Mouse (Mus musculus) R1 (cell line): ENCODE results near the gene Acads.
"Not testable (repeated sequence)": the region's sequence is repeated elsewhere in the genome, so short reads cannot be mapped to it uniquely, and the experiment has no call there.

Source experiments
- DNase-seq: peaks from one replicate; pipeline ENCODE4 v3.0.0-alpha.2; 2018; ENCODE audit warnings: low read depth, low spot score

Gene Acads

DNA sequence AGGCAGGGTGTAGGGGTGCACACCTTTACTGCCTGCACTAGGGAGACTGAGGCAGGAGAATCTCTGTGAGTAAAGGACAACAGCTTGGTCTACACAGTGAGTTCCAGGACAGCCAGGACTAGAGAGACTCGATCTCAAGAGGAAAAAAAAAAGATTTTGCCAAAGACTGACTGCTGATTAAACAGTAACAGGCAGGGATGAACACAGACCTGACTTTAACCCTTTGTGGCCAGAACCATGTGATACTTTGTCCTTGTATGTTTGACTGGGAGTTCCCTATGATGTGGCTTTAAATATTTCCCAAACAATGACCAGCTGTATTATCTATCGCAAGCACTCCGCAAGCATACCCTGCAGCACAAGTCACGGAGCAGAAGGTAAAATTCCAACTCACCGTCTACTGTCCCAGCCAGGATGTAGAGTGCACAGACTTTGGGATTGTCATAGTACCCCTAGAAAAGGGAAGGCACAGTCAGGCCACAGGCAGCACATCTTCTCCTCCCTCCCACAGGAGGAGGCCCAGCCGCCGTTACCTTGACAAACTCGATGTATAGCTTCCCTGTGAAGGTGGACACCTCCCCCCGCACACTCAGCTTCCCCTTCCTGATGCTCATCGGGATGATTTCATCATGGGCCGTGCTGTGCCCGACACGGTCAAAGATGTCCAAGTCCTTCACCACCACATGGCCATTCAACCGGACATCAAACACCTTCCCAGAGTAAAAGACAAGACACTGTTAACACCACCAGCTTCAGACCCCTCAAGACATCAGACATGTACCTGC lies 30.7 kb upstream of the Acads start:
- no peak for DNase-seq

GRCm38 (mm10) chr5:115148872-115149271 lies 29.7 kb upstream of the Acads start:
- not testable (repeated sequence) for DNase-seq

DNA sequence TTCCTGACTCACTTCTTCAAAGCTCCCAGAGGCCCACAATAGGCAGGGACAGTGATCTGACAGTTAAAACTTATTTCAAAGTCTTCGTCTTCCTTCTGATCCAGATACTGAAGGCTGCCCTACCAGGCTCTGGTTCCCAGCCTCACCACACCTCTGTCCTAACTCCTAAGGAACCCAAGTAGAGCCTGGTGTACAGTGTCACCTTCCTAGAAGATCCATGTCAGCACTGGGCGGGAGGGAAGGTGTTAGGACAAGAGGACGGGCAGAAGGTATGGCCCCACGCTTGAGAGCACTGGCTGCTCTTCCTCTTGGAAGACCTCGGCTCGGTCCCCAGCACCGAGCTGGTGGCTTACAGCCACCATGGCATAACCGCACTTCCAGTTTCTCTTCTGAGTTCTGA lies 29.2 kb upstream of the Acads start:
- no peak for DNase-seq

- no peak for DNase-seq
Observed at GRCm38 (mm10) chr5:115147388-115147787, 28.2 kb upstream of the Acads start.

- no peak for DNase-seq
Observed at GRCm38 (mm10) chr5:115146747-115147130, 27.6 kb upstream of the Acads start.

DNA sequence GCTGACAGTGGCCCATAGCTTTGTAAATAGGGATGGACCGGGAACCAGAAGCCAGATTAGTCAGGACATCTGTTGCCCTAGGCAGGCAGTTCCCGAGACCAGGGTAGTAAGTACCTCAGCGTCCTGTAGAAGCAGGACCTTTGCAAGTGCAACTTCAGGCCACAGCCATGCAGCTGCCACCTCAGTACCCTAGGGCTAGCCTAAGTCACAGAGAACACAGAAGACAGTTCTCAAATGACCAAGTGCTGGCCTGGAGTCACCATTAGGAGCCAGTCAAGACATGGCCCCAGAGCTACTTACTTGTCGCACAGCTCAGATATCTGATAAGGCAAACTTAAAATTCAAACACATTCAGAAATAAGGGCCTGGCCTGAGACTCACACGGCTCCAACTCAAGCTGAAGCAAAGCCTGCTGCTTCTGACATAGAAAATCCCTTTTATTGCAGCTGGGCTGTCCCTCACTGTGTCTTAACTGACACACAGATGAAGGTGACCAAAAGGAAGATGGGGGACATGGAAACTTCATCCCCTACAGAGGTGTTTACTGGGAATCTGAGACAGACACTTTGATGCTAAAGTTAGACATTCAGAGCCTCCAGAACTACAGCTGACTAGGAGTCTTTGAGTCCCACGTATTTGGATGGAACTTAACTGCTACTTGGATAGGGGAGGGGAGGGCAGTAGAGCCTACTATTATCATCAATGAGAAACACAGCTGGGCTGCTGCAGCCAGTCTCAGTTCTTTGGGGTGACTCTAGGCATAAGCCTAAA lies 27.0 kb upstream of the Acads start:
- DNase-seq, result no peak

GRCm38 (mm10) chr5:115145253-115145968 lies 26.3 kb upstream of the Acads start:
- peak; percentile 90 for DNase-seq

- peak; percentile 49 for DNase-seq
Observed at GRCm38 (mm10) chr5:115144471-115144870, 25.3 kb upstream of the Acads start.

GRCm38 (mm10) chr5:115143552-115143951 lies 24.4 kb upstream of the Acads start:
- DNase-seq, result no peak

DNA sequence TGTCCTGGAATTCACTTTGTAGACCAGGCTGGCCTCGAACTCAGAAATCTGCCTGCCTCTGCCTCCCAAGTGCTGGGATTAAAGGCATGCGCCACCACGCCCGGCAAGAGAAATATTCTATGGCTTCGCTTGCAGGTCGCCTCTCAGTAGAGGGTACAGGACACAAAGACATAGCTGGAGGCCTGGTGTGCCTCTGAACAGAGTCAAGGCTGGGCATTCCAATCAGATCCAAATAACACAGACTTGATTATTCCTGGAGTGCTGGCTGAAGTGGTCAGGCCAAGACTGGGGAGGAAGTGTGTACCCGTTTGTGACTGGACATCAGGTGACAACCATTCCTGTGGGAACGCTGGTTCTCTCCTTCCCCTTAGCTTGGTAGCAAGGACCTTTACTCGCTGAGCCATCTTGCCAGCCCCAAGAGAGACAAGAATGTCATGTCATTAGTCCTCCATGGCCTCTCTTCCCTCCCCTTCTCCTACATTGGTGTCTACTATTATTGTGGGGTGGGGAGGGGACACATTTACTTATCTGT lies 23.1 kb upstream of the Acads start:
- peak; percentile 75 for DNase-seq

- DNase-seq, result peak; percentile 90
Observed at GRCm38 (mm10) chr5:115140726-115141125, 21.6 kb upstream of the Acads start.

DNA sequence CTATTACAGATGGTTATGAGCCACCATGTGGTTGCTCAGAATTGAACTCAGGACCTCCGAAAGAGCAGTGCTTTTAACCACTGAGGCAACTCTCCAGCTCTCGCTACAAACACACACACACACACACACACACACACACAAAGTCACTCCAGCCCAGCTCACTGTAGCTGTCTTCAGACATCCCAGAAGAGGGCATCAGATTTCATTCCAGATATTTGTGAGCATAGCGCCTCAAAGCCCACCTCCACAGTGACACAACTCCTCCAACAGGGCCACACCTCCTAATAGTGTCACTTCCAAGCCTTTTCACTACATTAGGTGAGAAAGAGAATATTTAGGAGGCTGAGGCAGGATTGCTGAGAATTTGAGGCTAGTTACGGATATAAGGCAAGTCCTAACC lies 20.0 kb upstream of the Acads start:
- no peak for DNase-seq

GRCm38 (mm10) chr5:115134234-115135165 lies 15.4 kb upstream of the Acads start, which contains the start of gene Unc119b:
Gene Unc119b (minus strand): TSS chr5:115134975.
- DNase-seq, result peak; percentile 88

- no peak for DNase-seq
Observed at GRCm38 (mm10) chr5:115133358-115134066, 14.4 kb upstream of the Acads start.

DNA sequence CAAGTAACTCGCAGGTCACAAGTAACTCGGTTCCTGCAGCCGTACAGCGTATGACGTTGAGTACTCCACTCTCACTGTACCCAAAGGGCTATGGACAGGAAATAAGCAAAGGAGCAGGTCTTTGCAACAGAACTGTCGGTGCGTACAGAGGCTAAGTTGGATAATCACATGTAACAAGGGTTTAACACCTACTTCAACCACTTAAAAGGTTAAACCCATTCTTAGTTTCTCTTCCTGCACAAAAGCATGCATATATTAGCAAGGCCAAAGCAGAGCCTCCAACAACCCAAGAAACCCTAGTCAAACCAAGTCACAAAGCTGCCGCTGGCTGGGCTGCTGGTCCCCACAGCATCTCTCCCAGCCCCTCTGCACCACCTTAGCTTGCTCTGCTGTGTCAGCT lies 13.3 kb upstream of the Acads start:
- no peak for DNase-seq

- no peak for DNase-seq
Observed at GRCm38 (mm10) chr5:115129328-115129727, 10.2 kb upstream of the Acads start.

DNA sequence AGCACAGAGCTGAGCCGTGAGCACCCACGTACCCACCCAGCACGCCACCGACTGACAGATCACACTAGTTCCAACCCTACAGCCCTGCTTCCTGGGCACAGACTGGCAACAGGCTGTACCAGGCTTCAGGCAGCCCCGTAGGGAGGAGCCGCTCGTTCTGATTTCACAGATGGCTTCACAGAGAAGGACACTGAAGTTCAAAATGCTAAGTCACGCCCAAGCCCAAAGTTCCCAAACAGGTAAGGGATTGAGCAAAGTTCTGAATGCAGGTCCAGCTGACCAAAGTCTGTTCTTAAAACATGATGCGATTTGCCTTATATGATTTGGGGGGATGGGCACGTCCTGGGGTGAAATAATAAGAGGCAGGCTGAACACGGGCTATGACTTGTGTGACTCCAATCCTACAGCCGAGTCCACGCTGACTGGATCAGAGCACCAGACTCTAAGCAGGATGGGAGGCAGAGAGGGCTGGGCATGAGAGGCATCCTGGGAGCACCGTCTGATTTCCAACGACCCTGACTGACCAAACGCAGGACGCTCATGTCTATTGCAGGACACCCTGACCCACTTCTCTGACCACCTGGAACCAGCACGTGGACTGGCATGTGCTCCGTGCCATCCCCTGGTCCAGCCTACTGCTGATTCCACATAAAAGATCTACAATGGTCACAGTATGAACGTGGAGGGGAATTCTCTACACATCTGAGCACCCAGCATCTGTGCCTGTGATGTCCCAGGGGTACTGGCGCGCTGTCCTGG lies 8.5 kb upstream of the Acads start:
- DNase-seq, result no peak

DNA sequence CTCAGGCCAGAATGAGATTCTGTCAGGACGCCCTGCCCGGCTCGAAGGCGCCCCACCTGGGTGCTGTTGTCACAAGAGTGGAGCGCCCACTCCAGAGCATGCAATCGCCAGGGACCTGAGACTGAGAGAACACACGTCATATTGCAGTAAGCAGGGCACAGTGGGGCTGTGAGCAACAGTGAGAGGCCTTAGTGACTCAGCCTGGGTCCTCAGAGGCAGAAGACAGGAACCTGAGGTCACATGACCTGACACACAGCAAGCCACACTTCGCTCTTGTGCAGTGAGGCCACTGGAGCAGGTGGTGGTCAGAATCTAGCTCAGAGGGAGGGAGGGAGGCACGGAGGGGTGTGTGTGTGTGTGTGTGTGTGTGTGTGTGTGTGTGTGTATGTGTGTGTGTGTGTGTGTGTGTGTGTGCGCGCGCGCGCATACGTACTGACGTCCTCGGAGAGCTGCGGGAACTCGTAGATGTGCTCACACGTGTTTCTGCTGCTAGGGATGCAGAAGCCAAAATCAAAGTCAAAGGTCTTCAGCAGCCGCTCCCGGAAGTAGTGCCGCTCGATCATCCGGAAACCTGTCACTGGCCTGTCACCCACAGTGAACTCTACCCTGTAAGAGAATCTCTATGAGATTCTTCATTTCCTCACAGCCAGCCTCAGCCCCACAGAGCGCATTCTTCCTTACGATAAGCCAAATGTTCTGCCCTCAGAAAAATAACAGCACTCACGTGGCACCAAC lies 7.6 kb upstream of the Acads start:
- no peak for DNase-seq
